Mouse (Mus musculus) lung, postnatal 0 days (tissue): ENCODE measurements around the gene Erc2.
"Not testable (repeated sequence)": the region's sequence is repeated elsewhere in the genome, so short reads cannot be mapped to it uniquely, and the experiment has no call there.

Experiments
- CTCF ChIP-seq: IDR thresholded peaks from 2 replicates; pipeline ENCODE4 v1.5.1; 2016; ENCODE audit warnings: antibody characterized with exemption, mild to moderate bottlenecking
- EP300 ChIP-seq: IDR thresholded peaks from 2 replicates; pipeline ENCODE4 v1.6.1; 2016; ENCODE audit warnings: antibody characterized with exemption, mild to moderate bottlenecking, control low read depth

GRCm38 (mm10) chr14:27886337-27886736 lies 264.1 kb downstream of the Erc2 start:
- TF ChIP-seq CTCF, EP300: not testable (repeated sequence)
